Mouse (Mus musculus): ENCODE data around the gene Mrpl38.
A peak's percentile ranks its signal among the peaks of the same experiment; 100 is the strongest.
"Not testable (repeated sequence)": the region's sequence is repeated elsewhere in the genome, so short reads cannot be mapped to it uniquely, and the experiment has no call there.

Mrpl38 gene

DNA sequence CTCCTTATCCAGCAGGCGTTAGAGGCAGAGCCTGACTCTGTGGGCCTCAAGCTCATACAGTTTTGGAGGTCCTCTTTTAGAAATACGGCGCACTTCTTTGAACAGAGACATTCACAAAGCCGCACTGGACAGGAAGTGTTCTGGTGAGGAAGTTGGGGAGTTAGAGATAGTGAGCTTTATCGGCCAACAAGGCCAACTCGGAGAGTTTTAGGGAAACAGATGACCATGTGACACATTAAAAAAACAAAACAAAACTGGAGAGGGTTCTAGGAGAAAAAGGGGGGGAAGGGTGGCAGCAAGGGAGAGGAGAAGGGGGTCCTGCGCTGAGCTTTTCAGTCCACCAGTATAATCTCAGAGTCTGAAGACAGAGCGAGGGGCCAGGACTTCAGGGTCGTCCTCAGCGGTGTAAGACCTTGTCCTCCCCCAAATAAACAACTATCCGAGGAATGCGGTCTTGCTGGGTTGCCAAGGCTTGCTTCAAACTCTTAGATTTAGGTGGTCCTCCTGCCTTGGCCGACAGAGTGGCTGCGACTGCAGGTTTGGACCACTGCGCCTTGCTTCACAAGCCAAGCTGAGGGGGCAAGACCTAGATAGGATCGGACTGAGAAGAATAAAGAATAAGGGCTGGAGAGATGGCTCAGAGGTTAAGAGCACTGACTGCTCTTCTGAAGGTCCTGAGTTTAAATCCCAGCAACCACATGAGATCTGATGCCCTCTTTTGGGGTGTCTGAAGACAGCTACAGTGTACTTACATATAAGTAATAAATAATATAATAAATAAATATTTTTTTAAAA is 44.7 kb downstream of the Mrpl38 start:
- no peak for DNase-seq (ENCODE audit: low spot score)

DNA sequence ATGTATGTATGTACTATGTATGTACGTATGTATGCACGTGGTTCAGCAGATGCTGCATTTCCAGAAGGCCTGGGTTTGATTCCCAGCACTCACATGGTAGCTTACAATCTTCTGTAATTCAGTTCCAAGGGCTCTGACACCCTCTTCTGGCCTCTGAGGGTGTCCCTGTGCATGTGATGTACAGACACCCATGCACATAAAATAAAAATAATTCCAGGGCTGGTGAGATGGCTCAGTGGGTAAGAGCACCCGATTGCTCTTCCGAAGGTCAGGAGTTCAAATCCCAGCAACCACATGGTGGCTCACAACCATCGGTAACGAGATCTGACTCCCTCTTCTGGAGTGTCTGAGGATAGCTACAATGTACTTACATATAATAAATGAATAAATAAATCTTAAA is 45.7 kb downstream of the Mrpl38 start:
- not testable (repeated sequence) for DNase-seq (ENCODE audit: low spot score)

DNA sequence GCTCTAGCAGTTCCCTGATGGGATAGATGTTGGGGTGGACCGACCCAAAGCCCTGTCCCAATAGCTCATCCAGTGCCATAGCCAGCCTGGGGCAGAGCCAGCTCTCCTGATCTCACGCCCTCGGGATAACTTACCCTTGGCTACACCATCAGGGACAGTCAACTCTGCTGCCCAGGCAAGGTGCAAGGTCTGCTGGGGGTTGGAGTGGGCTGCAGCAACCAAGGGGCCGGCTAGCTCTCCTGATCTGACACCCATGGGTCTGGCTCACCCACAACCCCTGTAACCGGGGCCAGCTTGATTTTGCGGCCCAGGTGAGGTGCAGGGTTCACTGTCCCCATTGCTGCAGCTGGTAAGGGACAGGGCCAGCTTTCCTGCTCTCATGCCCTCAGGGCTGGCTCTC is 47.1 kb downstream of the Mrpl38 start:
- DNase-seq (ENCODE audit: low spot score) = no peak

DNA sequence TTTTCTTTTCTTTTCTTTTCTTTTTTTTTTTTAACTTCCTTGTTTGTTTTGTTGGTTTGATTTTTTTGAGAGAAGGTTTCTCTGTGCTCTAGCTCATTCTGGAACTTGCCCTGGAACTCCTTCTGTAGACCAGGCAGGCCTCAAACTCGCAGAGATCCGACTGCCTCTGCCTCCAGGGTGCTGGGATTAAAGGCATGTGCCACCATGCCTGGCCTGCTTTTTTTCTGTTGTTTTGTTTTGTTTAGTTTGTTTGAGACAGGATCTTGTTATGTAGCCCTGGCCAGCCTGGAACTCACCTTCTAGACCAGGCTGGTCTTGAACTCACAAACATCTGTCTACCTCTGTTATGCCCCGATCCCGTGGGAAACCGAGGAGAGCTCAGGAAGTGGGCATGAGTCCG is 49.1 kb downstream of the Mrpl38 start:
- DNase-seq (ENCODE audit: low spot score) = no peak

DNA sequence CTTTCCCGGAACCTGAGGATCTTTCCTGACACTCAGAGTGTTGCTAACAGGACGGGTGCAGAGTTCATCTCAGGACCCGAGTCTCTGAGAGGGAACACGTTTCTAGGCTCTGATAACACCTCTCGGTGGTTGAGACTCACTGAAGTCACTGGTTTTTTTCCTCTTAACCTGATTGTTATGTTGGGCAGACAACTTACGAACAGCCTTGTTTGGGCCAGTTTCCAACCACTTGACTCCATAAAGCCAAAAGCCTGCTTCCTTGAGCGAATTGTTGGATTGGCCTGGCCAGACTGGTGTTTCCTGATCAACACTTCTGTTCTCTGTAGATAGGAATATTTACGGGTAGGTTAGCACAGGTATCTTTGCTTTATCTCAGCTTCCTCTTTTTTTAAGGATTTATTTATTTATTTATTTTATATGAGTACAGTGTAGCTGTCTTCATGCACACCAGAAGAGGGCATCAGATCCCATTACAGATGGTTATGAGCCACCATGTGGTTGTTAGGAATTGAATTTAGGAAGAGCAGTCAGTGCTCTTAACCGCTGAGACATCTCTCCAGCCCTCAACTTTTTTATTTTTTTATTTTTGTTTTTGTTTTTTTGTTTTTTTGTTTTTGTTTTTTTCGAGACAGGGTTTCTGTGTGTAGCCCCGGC is 49.8 kb downstream of the Mrpl38 start:
- no peak for DNase-seq (ENCODE audit: low spot score)

DNA sequence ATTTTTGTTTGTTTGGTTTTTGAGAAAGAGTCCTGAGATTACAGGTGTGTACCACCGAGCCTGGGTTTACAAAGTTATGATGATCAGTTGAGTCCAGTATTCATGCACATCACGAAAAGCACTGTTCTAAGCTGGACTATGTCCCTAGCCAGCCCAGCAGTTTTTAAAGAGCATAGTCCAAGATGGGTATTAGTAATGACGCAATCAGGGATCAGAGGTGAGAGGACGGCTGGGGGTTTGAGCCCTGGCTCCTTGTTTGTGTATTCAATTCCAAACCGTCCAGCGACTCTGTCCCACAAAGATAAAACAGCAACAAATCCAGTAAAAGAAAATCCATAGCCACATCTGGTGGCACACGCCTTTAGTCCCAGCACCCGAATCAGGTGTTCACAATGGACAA is 50.5 kb downstream of the Mrpl38 start:
- no peak for DNase-seq (ENCODE audit: low spot score)

DNA sequence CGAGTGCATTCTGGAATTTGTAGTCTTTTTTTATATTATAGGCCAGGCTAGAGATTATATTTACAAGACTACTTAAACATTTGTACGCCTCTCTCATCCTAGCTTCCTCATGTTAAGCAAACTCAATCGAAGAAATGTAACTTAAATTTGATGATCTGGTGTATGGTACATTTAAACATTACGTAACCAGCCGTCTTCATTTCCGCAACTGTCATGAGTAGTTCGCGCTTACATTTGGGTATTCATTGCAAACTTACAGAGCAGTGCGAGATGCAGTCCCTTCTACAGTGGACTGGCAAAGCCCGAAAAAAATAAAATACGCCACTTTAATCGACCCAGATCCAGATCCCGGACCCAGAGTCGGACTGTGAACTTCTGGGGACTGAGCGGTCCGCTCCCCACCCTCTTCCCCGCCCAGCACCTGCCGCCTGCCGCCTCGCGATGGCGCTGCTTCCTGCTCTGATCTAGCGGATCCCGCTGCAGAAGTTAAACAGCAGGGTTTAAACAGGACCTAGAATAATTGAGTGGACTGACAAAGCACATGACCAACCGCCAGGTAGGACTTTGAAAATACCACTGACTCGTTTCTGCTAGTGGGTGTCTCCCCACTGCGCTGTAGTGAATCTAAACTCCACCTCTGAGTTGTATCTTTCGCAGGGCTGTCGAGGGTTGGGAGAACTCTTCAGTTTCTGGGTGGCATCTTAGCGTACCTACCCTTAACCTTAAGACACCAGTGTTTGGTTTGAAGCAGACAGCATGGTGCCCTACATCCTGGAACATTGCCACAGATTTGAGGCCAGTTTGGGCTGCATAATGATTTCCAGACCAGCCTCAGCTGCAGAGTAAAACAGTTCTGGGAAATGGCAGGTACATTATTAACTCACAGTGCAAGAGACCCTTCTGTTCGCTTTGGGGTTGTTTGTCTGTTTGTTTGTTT is 51.2 kb downstream of the Mrpl38 start:
- peak; percentile 89 for DNase-seq (ENCODE audit: low spot score)

DNA sequence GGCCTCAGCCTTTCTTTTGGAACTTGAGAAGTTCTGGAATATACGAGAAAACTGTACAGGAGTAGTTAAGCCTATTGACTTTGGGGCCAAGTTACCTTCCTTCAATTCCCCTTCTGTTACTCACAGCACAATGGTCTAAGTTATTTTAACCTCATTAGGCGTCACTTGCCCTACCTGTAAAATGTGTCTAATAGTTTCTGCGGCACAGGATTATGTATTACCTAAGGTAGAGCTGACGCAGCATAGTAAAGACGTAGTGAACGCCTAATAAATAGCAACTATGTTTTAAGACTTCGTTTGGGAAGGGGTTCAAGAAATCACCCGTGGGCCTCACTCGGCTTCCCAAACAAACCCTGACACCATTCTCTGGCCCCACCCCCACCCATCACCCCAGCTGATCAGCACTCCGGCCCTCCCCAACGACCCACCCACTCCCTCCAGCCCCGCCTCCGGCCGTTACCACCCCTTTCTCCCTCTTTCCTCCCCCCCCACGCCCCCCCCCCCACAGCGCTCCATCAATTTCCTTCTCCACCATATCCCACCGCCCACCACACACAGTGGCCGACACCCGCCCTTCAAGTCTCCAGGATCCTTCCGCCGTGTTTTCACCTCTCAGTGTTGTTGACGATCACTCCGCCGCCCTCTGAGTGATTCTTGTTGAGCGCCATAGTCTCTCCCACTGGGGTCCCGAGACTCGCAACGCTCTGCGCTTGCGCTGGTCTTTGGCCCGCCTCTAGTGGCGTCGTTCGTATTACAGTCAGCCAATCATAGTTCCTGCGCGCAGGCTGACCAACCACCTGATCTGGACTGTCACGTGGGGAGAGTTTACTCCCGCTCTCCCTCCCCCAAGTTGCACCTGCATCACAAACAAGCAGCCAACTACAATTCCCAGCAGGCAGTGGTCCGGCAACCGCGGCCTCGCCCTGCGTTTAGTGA is 52.1 kb downstream of the Mrpl38 start, which contains the start of gene Wbp2:
Gene Wbp2, minus strand, starts transcription at position 738 of the 936 bp plus-strand sequence.
- DNase-seq (ENCODE audit: low spot score) = peak; percentile 99

DNA sequence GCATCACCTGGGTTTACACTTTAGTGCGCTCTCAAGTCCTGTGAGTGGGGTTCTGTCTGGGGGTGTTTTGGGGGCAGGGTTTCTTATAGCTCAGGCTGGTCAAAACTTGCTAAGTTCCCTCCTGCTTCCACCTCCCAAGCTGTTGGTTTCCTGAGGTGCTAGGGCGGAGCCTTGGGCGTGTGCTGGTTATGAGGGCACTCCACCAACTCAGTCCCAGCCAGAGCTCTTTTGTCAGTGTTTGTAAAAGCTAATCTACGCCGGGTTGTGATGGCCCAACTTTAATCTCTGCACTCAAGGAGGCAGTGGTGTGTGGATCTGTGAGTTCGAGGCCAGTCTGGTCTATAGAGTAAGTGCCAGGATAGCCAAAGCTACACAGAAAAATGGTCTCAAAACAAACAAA is 54.5 kb downstream of the Mrpl38 start:
- no peak for DNase-seq (ENCODE audit: low spot score)

DNA sequence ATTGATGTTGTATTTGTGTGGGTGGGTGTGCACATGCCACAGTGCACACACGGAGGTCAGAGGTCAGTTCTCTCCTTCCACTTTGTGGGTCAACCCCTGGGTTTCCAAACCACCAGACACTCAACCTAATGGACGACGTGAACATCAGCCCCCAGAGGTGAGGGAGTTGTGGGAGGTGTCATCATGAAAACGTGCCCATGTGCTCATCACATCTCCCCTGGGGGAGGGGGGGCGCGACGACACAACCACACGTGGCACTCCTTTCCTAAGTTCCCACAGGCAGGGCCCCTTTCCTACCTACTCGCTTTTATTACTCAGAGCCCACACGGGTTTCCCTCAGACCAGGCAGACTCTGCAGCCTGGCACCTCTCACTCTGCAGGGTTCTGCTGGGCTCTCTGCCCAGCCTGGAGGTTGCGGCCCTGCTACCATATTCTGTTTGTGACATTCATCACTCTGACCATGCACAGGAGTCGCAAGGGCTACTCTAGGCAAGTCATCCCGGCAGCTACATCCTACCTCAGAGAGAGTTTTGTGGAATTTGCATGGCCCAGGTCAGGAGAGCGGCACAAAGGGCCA is 55.5 kb downstream of the Mrpl38 start:
- DNase-seq (ENCODE audit: low spot score) = no peak

All from retina, embryonic 14.5 days (tissue).